Mouse (Mus musculus): ENCODE data around the gene Ascc2.

Ascc2 gene

GRCm38 (mm10) chr11:4637534-4638234 is at the start of gene Ascc2:
Gene Ascc2 (plus strand): TSS chr11:4637747.
- no peak for DNase-seq (ENCODE audit: extremely low read depth, low read depth, low spot score)

- no peak for DNase-seq (ENCODE audit: extremely low read depth, low read depth, low spot score)
Measured at GRCm38 (mm10) chr11:4591811-4592210, 45.7 kb upstream of the Ascc2 start.

- no peak for DNase-seq (ENCODE audit: extremely low read depth, low read depth, low spot score)
Measured at GRCm38 (mm10) chr11:4593491-4593848, 44.1 kb upstream of the Ascc2 start.

- DNase-seq (ENCODE audit: extremely low read depth, low read depth, low spot score) = no peak
Measured at GRCm38 (mm10) chr11:4593849-4594607, 43.5 kb upstream of the Ascc2 start.

- DNase-seq (ENCODE audit: extremely low read depth, low read depth, low spot score) = no peak
Measured at GRCm38 (mm10) chr11:4594608-4595500, 42.7 kb upstream of the Ascc2 start, which contains the start of gene Mtmr3. Gene Mtmr3 (minus strand): TSS chr11:4594863.

GRCm38 (mm10) chr11:4598411-4598810 is 39.1 kb upstream of the Ascc2 start:
- no peak for DNase-seq (ENCODE audit: extremely low read depth, low read depth, low spot score)

GRCm38 (mm10) chr11:4599916-4600315 is 37.6 kb upstream of the Ascc2 start:
- no peak for DNase-seq (ENCODE audit: extremely low read depth, low read depth, low spot score)

- DNase-seq (ENCODE audit: extremely low read depth, low read depth, low spot score) = no peak
Measured at GRCm38 (mm10) chr11:4601890-4602289, 35.7 kb upstream of the Ascc2 start.

- DNase-seq (ENCODE audit: extremely low read depth, low read depth, low spot score) = no peak
Measured at GRCm38 (mm10) chr11:4602691-4603441, 34.7 kb upstream of the Ascc2 start.

GRCm38 (mm10) chr11:4604441-4604840 is 33.1 kb upstream of the Ascc2 start:
- no peak for DNase-seq (ENCODE audit: extremely low read depth, low read depth, low spot score)

GRCm38 (mm10) chr11:4605414-4605813 is 32.1 kb upstream of the Ascc2 start:
- DNase-seq (ENCODE audit: extremely low read depth, low read depth, low spot score) = no peak

- DNase-seq (ENCODE audit: extremely low read depth, low read depth, low spot score) = no peak
Measured at GRCm38 (mm10) chr11:4606541-4606940, 31.0 kb upstream of the Ascc2 start.

- no peak for DNase-seq (ENCODE audit: extremely low read depth, low read depth, low spot score)
Measured at GRCm38 (mm10) chr11:4611904-4612303, 25.6 kb upstream of the Ascc2 start.

- no peak for DNase-seq (ENCODE audit: extremely low read depth, low read depth, low spot score)
Measured at GRCm38 (mm10) chr11:4620017-4620485, 17.5 kb upstream of the Ascc2 start, which contains the start of gene Gm11032. Gene Gm11032 (plus strand): TSS chr11:4620067.

GRCm38 (mm10) chr11:4620501-4621108 is 16.9 kb upstream of the Ascc2 start:
- no peak for DNase-seq (ENCODE audit: extremely low read depth, low read depth, low spot score)

- no peak for DNase-seq (ENCODE audit: extremely low read depth, low read depth, low spot score)
Measured at GRCm38 (mm10) chr11:4621866-4622265, 15.7 kb upstream of the Ascc2 start.

GRCm38 (mm10) chr11:4622442-4622986 is 15.0 kb upstream of the Ascc2 start:
- peak; percentile 98 for DNase-seq (ENCODE audit: extremely low read depth, low read depth, low spot score)

- no peak for DNase-seq (ENCODE audit: extremely low read depth, low read depth, low spot score)
Measured at GRCm38 (mm10) chr11:4622997-4623396, 14.6 kb upstream of the Ascc2 start.

GRCm38 (mm10) chr11:4625931-4626330 is 11.6 kb upstream of the Ascc2 start:
- no peak for DNase-seq (ENCODE audit: extremely low read depth, low read depth, low spot score)

- DNase-seq (ENCODE audit: extremely low read depth, low read depth, low spot score) = no peak
Measured at GRCm38 (mm10) chr11:4627636-4628035, 9.9 kb upstream of the Ascc2 start.

Measured in fat pad, adult 2 months (tissue).